Mouse (Mus musculus): ENCODE measurements around the gene Lingo2. TPM values are rescaled to one million over a fixed set of nuclear protein-coding genes. Genes with fewer than 3 reads are reported as not detected.

Lingo2 gene
- polyA plus RNA-seq, 1 experiment from 2014 or later, result 1.0 TPM

DNA sequence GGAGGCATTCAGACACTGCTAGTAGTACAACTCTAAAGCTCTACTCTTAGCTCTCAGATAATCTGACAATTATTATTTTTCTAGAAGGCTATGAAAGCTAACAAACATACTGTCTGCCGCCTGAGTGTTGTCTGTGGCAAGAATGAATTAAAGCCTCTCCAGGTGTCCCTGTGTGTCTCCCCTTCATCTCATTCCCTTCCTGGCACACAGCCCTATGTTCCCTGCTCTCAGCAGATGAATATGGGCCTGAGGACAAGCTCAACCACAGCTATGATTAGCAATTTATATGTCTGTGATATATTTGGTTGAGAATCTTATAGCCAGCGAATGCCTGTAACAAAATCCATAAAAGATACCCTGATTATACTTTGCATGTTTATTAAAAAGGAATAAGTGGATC lies 220.9 kb downstream of the Lingo2 start:
- Histone ChIP-seq H3K27ac (no peak overlapping the region), H3K4me1 (no peaks in the 10 kb centered on the region), H3K36me3 (replicated peaks) (no peaks in the 10 kb centered on the region), H3K27me3 (ENCODE audit: poor library complexity, severe bottlenecking) (no peaks in the 10 kb centered on the region), H3K9me3 (no peaks in the 10 kb centered on the region), H3K4me3 (no peak overlapping the region)
- 79% methylated on average over 2 of the region's 2 CpGs for WGBS
- no peak for DNase-seq (ENCODE audit: extremely low spot score, low spot score)

DNA sequence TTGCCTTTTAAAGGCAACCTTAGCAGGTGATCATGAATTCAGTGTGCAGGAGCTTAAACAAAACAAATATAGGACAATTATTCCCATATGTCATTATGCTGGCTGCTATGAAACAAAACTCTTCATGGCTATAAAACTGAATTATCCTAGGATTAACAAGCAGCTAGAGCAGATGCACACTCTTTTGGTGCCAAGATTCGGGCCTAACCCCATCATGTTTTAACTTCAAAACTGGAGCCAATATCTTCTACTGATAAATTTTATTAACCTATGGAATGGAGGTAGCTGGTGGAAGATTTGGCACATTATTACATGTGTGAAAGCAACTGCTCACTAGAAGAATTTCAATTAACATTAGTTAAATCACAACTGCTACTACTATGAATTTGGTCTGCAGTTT lies 235.1 kb downstream of the Lingo2 start:
- H3K4me1 ChIP-seq, result no peaks in the 10 kb centered on the region
- no peak for DNase-seq (ENCODE audit: extremely low spot score, low spot score)
- no peaks in the 10 kb centered on the region for H3K27me3 ChIP-seq (ENCODE audit: poor library complexity, severe bottlenecking)
- no peaks in the 10 kb centered on the region for H3K9me3 ChIP-seq
- H3K27ac ChIP-seq, result no peak overlapping the region
- no peak overlapping the region for H3K4me3 ChIP-seq
- no peaks in the 10 kb centered on the region for H3K36me3 ChIP-seq (replicated peaks)
- 85% methylated on average over 1 of the region's 1 CpGs for WGBS

DNA sequence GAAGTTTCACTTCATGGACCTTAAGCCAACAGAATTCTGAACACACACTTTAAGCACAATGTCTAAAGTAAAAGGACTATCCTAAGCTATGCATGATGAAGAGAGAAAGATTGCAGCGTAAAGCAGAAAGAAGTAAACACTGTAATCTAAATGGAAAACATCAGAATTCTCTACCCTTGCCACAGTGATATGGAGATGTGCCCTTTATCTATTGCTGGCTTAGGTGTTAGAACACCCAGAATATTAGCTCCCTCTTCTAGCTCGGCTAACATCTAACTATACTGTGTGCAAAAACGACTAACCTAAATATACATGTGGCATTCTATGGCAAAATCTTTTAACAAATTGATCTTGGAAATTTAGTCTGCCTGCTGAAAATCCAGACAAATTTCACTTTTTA lies 252.7 kb downstream of the Lingo2 start:
- Histone ChIP-seq H3K27me3 (ENCODE audit: poor library complexity, severe bottlenecking) (no peaks in the 10 kb centered on the region), H3K27ac (no peak overlapping the region), H3K4me3 (no peak overlapping the region), H3K9me3 (no peaks in the 10 kb centered on the region), H3K36me3 (replicated peaks) (no peaks in the 10 kb centered on the region), H3K4me1 (no peaks in the 10 kb centered on the region)
- no peak for DNase-seq (ENCODE audit: extremely low spot score, low spot score)
- 79% methylated on average over 3 of the region's 3 CpGs for WGBS

DNA sequence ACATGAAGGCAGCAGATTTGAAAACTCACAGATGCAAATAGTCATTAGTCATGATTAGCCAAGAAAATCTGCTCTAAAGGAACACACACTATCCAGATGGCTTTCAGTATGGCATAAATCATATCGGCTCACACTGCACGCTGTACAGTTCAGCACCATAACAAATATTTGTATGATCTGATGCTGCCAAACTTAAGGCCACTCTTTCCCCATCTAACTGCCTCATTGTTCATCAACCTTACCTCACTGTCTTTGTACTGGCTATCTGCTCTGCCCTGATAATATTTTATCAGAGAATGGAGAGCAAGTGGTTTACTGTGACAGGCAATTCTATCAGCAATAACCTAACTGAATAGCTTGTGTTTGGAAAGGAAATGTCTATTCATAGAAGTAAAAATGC lies 254.7 kb downstream of the Lingo2 start:
- Histone ChIP-seq H3K27ac (no peak overlapping the region), H3K4me1 (no peaks in the 10 kb centered on the region), H3K4me3 (no peak overlapping the region), H3K36me3 (replicated peaks) (no peaks in the 10 kb centered on the region), H3K27me3 (ENCODE audit: poor library complexity, severe bottlenecking) (no peaks in the 10 kb centered on the region), H3K9me3 (no peaks in the 10 kb centered on the region)
- DNase-seq (ENCODE audit: extremely low spot score, low spot score), result no peak
- WGBS, result 98% methylated on average over 2 of the region's 2 CpGs

DNA sequence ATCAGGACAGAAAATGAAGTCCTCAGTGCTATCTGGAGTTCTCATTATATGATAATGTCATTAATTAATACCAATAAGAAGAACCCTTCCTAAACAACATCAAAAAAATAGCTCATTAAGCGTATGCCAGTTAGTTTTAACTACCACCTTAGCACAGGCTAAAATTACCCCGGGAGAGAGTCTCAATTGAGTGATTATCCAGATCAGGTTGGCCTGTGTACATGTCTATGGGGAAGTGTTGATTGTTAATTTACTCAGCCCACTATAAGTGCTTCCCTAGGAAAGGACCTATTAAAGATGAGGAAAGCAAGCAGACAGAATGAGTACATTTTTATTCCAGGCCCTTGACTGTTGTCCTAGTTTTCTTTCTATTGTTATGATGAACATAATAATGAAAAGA lies 291.6 kb downstream of the Lingo2 start:
- DNase-seq (ENCODE audit: extremely low spot score, low spot score), result no peak
- Histone ChIP-seq H3K27ac (no peak overlapping the region), H3K4me3 (no peak overlapping the region), H3K36me3 (replicated peaks) (no peaks in the 10 kb centered on the region), H3K27me3 (ENCODE audit: poor library complexity, severe bottlenecking) (no peaks in the 10 kb centered on the region), H3K4me1 (no peaks in the 10 kb centered on the region), H3K9me3 (no peaks in the 10 kb centered on the region)
- WGBS, result 85% methylated on average over 2 of the region's 2 CpGs

DNA sequence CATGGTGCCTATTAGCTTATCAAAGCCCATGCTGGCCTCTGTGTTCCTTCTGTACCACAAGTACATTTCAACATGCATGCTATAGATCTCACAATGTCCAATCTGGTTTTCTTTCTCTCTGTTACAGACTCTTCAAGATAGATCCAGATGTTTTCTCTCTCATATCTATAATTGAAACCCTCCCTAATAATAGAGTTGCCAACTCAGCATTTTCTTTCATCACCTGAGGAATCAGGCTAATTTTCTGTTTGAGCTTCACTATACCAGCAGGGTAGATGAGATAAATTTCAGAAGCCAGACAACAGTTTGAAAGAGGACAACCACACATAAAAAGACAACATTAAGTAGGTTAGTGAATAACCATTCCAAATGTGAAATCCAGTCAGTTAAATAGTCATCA lies 303.8 kb downstream of the Lingo2 start:
- Histone ChIP-seq H3K4me1 (no peaks in the 10 kb centered on the region), H3K27me3 (ENCODE audit: poor library complexity, severe bottlenecking) (no peaks in the 10 kb centered on the region), H3K27ac (no peak overlapping the region), H3K4me3 (no peak overlapping the region), H3K36me3 (replicated peaks) (no peaks in the 10 kb centered on the region), H3K9me3 (no peaks in the 10 kb centered on the region)
- DNase-seq (ENCODE audit: extremely low spot score, low spot score), result no peak

DNA sequence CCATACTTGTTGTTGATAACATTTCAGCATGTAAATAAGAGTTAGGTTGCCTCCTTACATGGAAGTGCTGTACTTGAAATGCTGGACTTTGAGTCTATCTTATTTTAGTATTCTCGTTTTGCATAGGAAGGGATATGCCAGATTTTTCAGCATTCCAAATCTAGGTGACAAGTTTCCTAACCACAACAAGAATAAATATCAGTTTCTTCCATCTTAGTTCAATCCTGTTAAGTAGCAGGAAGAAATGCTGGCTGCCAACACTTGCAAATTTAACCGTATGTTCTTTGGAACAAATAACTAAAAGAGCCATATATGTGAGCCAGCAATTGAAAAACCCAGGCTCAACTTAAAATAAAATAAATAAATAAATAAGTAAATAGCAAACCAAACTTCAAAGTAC lies 315.9 kb downstream of the Lingo2 start:
- H3K4me3 ChIP-seq, result no peak overlapping the region
- H3K4me1 ChIP-seq, result no peaks in the 10 kb centered on the region
- H3K27me3 ChIP-seq (ENCODE audit: poor library complexity, severe bottlenecking), result no peaks in the 10 kb centered on the region
- 92% methylated on average over 2 of the region's 2 CpGs for WGBS
- no peak overlapping the region for H3K27ac ChIP-seq
- no peaks in the 10 kb centered on the region for H3K9me3 ChIP-seq
- DNase-seq (ENCODE audit: extremely low spot score, low spot score), result no peak
- no peaks in the 10 kb centered on the region for H3K36me3 ChIP-seq (replicated peaks)

DNA sequence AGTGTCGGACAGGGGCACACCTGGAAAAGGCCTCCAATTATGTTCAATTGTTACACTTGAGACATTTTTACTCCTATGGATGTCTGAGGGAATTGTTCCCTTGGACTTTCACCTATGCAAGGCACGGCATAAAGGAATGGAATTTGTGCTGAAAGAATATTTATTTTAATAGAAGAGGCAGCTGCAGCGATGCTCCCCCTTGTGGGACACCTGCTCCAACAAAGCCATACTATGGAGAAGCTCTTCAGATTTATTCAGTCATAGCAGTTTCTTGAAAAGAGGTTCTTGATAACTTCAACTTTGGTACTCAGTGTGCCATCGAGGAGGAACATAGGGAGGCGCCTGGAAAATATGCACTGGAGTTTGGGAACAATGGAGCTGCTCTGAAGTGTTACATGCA lies 374.7 kb downstream of the Lingo2 start:
- 83% methylated on average over 5 of the region's 5 CpGs for WGBS
- no peak overlapping the region for H3K27ac ChIP-seq

DNA sequence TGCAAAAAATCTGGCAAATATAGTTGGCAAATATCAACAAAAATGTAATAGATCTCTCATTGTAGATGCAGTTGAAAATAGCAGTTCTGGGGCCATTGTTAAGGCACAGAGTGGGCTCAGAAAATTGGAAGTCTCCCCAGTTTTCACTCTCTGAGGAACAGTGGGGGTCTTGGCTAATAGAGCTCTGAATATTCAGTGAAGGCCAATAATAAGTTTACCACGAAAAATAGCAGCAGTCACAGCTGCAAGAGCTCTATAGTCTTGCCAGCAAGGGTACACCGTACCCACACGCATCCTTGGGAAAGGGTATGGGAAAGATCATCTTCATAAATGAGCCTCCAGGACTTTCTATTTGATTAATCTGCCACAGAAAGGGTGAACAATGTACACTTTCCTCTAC lies 375.3 kb downstream of the Lingo2 start:
- H3K36me3 ChIP-seq (replicated peaks), result no peaks in the 10 kb centered on the region
- H3K4me1 ChIP-seq, result no peaks in the 10 kb centered on the region
- H3K27me3 ChIP-seq (ENCODE audit: poor library complexity, severe bottlenecking), result no peaks in the 10 kb centered on the region
- 87% methylated on average over 3 of the region's 3 CpGs for WGBS
- DNase-seq (ENCODE audit: extremely low spot score, low spot score), result no peak
- no peak overlapping the region for H3K4me3 ChIP-seq
- H3K9me3 ChIP-seq, result no peaks in the 10 kb centered on the region
- H3K27ac ChIP-seq, result no peak overlapping the region

More for the DNA sequence above, 374.7 kb downstream of the Lingo2 start:
- no peak for DNase-seq (ENCODE audit: extremely low spot score, low spot score)
- Histone ChIP-seq H3K36me3 (replicated peaks) (no peaks in the 10 kb centered on the region), H3K4me1 (no peaks in the 10 kb centered on the region), H3K4me3 (no peak overlapping the region), H3K9me3 (no peaks in the 10 kb centered on the region), H3K27me3 (ENCODE audit: poor library complexity, severe bottlenecking) (no peaks in the 10 kb centered on the region)

DNA sequence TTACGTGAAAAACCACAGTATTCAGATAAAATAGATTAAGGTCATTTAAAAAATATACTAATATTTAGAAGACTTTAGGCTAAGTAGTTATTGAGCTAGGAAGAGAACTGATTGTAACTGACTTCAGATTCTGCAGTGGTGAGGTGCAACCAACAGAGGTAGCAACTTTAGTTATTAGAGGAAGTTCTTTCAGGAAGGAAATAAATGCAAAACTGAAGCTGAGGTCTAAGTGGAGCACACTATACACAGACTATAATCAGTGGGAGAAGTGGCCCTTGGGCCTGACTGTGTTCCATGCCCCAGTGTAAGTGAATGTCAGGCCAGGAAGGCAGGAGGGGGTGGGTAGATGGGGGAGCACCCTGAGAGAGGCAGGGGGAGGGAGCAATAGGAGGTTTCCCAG lies 385.0 kb downstream of the Lingo2 start:
- H3K36me3 ChIP-seq (replicated peaks), result no peaks in the 10 kb centered on the region
- no peaks in the 10 kb centered on the region for H3K27me3 ChIP-seq (ENCODE audit: poor library complexity, severe bottlenecking)
- 79% methylated on average over 1 of the region's 1 CpGs for WGBS
- H3K4me3 ChIP-seq, result no peak overlapping the region
- no peaks in the 10 kb centered on the region for H3K4me1 ChIP-seq
- H3K27ac ChIP-seq, result no peak overlapping the region
- H3K9me3 ChIP-seq, result no peaks in the 10 kb centered on the region
- DNase-seq (ENCODE audit: extremely low spot score, low spot score), result no peak

DNA sequence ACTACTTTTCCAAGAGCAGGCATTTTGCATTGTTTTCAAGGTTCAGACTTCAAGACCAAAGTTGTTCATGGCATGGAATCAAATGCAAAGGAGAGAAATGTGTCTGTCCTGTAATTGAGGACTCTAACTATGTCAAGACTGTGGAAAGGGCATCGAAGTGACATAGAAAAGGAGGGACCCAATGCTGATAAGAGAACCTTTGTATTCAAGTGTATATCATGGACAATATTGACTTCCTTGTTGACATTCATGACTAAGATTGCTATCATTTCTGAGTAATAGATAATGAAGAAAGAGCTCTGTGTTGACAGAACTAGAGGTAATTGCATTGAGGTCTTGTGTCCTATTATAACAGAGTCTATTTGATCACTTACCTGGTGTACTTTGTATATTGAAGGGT lies 390.6 kb downstream of the Lingo2 start:
- WGBS, result 93% methylated on average over 1 of the region's 1 CpGs
- H3K4me3 ChIP-seq, result no peak overlapping the region
- no peaks in the 10 kb centered on the region for H3K4me1 ChIP-seq
- no peak overlapping the region for H3K27ac ChIP-seq
- no peaks in the 10 kb centered on the region for H3K9me3 ChIP-seq
- H3K27me3 ChIP-seq (ENCODE audit: poor library complexity, severe bottlenecking), result no peaks in the 10 kb centered on the region
- no peak for DNase-seq (ENCODE audit: extremely low spot score, low spot score)
- no peaks in the 10 kb centered on the region for H3K36me3 ChIP-seq (replicated peaks)

DNA sequence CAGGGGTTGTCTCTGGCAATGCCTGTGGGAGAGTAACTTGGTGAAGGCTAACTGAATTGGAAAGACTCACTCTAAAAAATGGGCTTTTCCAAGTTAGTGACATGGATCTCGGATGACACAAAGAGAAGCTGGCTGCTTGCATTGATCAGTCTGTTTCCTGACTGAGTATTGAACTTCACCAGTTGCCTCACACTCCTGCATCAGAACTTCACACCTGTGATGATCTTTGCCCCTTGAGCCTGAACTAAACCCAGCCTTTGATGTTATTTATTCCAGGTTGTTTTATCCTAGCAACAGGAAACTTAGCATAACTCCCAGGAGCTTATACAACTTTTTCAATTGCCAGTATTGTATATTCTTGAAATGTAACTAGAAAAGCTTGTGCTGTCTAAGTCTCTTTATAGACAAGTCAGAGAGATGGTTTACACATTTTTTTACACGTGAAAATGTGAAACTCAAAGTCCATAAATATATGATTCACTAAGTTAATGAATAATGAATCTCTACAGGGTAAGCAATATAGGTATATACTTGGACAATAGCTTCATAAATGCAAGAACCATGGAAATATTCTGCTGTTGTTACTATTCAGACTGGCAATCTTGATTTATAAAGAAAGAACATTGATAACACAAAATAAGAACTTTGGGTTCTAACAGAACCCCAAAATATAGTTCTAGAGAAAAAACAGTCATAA lies 410.7 kb downstream of the Lingo2 start:
- Histone ChIP-seq H3K4me3 (no peak overlapping the region), H3K4me1 (no peaks in the 10 kb centered on the region), H3K27ac (no peak overlapping the region), H3K9me3 (no peaks in the 10 kb centered on the region), H3K27me3 (ENCODE audit: poor library complexity, severe bottlenecking) (no peaks in the 10 kb centered on the region), H3K36me3 (replicated peaks) (no peaks in the 10 kb centered on the region)
- 79% methylated on average over 2 of the region's 2 CpGs for WGBS
- DNase-seq (ENCODE audit: extremely low spot score, low spot score), result no peak

DNA sequence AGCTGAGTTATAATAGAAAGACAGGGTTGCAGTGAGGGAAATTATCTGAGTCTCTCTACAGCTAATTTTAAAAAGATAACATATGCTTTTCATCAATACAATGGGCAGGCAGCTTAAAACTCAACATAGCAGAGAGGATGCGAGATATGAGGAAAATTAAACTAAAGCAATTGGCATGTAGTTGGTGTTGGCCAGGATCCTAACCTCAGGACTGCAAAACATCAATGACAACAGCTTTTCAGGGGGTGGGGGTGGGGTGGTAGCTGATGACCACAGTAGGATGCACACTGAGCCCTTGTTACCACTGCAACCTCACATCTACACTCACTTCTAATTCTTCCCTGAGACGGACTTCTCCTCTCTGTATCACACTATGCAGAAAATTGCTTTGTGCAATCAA lies 417.7 kb downstream of the Lingo2 start:
- 87% methylated on average over 2 of the region's 2 CpGs for WGBS

DNA sequence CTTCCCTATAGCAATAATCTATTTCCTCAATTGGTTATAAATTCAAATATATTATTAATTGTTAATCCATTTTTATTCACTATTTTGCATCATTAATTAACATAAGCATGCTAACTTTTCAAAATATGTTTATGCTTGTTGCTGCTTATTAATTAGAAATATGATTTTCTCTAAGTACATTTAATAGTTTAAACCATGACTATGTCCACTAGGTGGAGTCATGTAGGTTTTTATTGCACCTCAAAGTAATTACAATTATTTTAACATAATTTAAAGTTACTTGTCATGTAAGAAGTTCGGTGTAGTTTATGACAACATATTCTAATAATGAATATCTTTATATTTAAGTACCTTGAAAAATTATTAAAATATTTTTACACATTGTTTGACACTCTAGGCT lies 461.3 kb downstream of the Lingo2 start:
- H3K27ac ChIP-seq, result no peak overlapping the region
- no peaks in the 10 kb centered on the region for H3K27me3 ChIP-seq (ENCODE audit: poor library complexity, severe bottlenecking)
- DNase-seq (ENCODE audit: extremely low spot score, low spot score), result no peak
- no peaks in the 10 kb centered on the region for H3K9me3 ChIP-seq
- H3K4me3 ChIP-seq, result no peak overlapping the region
- no peaks in the 10 kb centered on the region for H3K36me3 ChIP-seq (replicated peaks)
- no peaks in the 10 kb centered on the region for H3K4me1 ChIP-seq
- WGBS, result 84% methylated on average over 1 of the region's 1 CpGs

More for the DNA sequence above, 417.7 kb downstream of the Lingo2 start:
- Histone ChIP-seq H3K27ac (no peak overlapping the region), H3K4me1 (no peaks in the 10 kb centered on the region), H3K27me3 (ENCODE audit: poor library complexity, severe bottlenecking) (no peaks in the 10 kb centered on the region), H3K36me3 (replicated peaks) (no peaks in the 10 kb centered on the region), H3K4me3 (no peak overlapping the region), H3K9me3 (no peaks in the 10 kb centered on the region)
- no peak for DNase-seq (ENCODE audit: extremely low spot score, low spot score)

Measured in forebrain, embryonic 10.5 days (tissue).